Mouse (Mus musculus): Measurements from ENCODE around the gene 4930595D18Rik.

4930595D18Rik gene

GRCm38 (mm10) chr12:111134791-111135733, 49.2 kb downstream of the 4930595D18Rik start:
- DNase-seq = peak; percentile 25

- DNase-seq = peak; percentile 61
Observed at GRCm38 (mm10) chr12:111134169-111134568, 50.1 kb downstream of the 4930595D18Rik start.

GRCm38 (mm10) chr12:111125666-111126065, 58.6 kb downstream of the 4930595D18Rik start:
- DNase-seq = no peak

GRCm38 (mm10) chr12:111124601-111125260, 59.6 kb downstream of the 4930595D18Rik start:
- DNase-seq = no peak

- no peak for DNase-seq
Observed at GRCm38 (mm10) chr12:111122332-111122852, 61.9 kb downstream of the 4930595D18Rik start.

GRCm38 (mm10) chr12:111120976-111121645, 63.2 kb downstream of the 4930595D18Rik start:
- DNase-seq = peak; percentile 66

- peak; percentile 49 for DNase-seq
Observed at GRCm38 (mm10) chr12:111119506-111120085, 64.7 kb downstream of the 4930595D18Rik start.

- DNase-seq = no peak
Observed at GRCm38 (mm10) chr12:111114593-111114992, 69.7 kb downstream of the 4930595D18Rik start.

GRCm38 (mm10) chr12:111111176-111111575, 73.1 kb downstream of the 4930595D18Rik start:
- DNase-seq = no peak

Data from cerebellum, adult 11-12 months (tissue).